Mouse (Mus musculus): ENCODE results near the gene Gamt.

DNA sequence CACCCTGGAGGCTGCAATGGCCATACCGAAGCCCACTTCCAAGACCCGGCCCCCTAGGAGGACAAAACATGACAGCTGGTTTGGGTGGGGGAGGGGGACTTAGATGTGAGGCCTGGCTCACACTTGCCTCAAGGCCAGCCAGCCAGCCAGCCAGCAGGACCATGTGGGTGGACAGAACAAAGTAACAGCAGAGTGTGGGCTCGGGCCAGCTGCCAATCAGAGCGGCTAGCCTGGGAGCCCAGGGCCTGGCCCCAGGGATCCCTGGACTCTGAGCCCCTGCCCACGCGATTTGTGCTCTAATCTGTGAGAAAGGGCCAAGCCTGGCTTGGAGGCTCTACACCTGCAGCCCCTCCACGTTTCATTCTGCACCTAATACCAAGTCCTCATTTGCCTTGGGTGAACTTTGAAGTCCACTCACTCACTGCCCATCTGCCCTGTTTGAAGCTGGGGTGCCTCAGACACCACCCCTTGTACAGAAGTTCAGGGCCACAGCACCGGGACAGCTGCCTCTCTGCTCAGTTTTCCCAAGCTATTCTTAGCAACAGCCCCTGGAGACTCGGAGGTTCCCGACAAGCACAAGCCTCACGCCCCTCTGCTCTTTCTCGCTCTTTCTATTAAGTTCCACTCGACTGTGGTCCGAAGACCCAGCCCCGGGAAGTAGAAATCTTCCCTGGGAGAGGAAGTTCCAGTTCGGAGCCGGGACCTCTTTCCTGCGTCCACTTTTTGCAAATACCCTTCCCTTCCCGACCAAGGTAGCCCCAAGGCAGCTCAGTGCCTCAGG, 761 bp downstream of the Gamt start:
- TF ChIP-seq POLR2A (IDR thresholded peaks at IDR 0.05; ENCODE audit: low read depth, low read length) (0 out of 2 replicates have a peak, but pooled peaks have one; percentile 29), CTCF (IDR thresholded peaks at IDR 0.05; ENCODE audit: borderline replicate concordance, insufficient read depth, low read length) (no peak)
